Mouse (Mus musculus): ENCODE measurements around the gene Pcna. TPM values are rescaled to one million over a fixed set of nuclear protein-coding genes. Genes with fewer than 3 reads are reported as not detected.

The Pcna gene
- polyA plus RNA-seq, 1 experiment from 2014 or later = 113 TPM

GRCm38 (mm10) chr2:132270331-132270951 is 17.3 kb upstream of the Pcna start:
- no peaks in the 10 kb centered on the region for H3K27me3 ChIP-seq
- H3K9me3 ChIP-seq = no peaks in the 10 kb centered on the region
- no peak overlapping the region for H3K27ac ChIP-seq (replicated peaks)
- no peak overlapping the region for H3K9ac ChIP-seq
- 91% methylated on average over 2 of the region's 2 CpGs for WGBS
- no peak for ATAC-seq (ENCODE audit: low FRiP score, low read depth)
- H3K4me3 ChIP-seq = no peak overlapping the region
- H3K4me1 ChIP-seq (replicated peaks) = no peaks in the 10 kb centered on the region
- H3K4me2 ChIP-seq = no peak overlapping the region
- H3K36me3 ChIP-seq = no peaks in the 10 kb centered on the region

GRCm38 (mm10) chr2:132269217-132269616 is 16.1 kb upstream of the Pcna start:
- no peak for ATAC-seq (ENCODE audit: low FRiP score, low read depth)
- Histone ChIP-seq H3K9me3 (no peaks in the 10 kb centered on the region), H3K4me3 (no peak overlapping the region), H3K27ac (replicated peaks) (no peak overlapping the region), H3K4me2 (no peak overlapping the region), H3K9ac (no peak overlapping the region), H3K4me1 (replicated peaks) (peaks cover 11% of the 10 kb centered on the region), H3K36me3 (no peaks in the 10 kb centered on the region), H3K27me3 (no peaks in the 10 kb centered on the region)
- 95% methylated on average over 3 of the region's 3 CpGs for WGBS

GRCm38 (mm10) chr2:132266086-132266485 is 13.0 kb upstream of the Pcna start:
- H3K27me3 ChIP-seq = no peaks in the 10 kb centered on the region
- 97% methylated on average over 3 of the region's 3 CpGs for WGBS
- H3K9ac ChIP-seq = no peak overlapping the region
- no peak overlapping the region for H3K27ac ChIP-seq (replicated peaks)
- H3K4me2 ChIP-seq = no peak overlapping the region
- no peak for ATAC-seq (ENCODE audit: low FRiP score, low read depth)
- H3K9me3 ChIP-seq = no peaks in the 10 kb centered on the region
- H3K4me3 ChIP-seq = no peak overlapping the region
- no peaks in the 10 kb centered on the region for H3K36me3 ChIP-seq
- H3K4me1 ChIP-seq (replicated peaks) = peaks cover 13% of the 10 kb centered on the region

- H3K4me2 ChIP-seq = peak overlapping the region; percentile 63
- no peaks in the 10 kb centered on the region for H3K36me3 ChIP-seq
- H3K4me3 ChIP-seq = no peak overlapping the region
- H3K9ac ChIP-seq = no peak overlapping the region
- H3K27ac ChIP-seq (replicated peaks) = no peak overlapping the region
- H3K27me3 ChIP-seq = no peaks in the 10 kb centered on the region
- no peaks in the 10 kb centered on the region for H3K9me3 ChIP-seq
- peaks cover 13% of the 10 kb centered on the region for H3K4me1 ChIP-seq (replicated peaks)
- no peak for ATAC-seq (ENCODE audit: low FRiP score, low read depth)
- 87% methylated on average over 9 of the region's 9 CpGs for WGBS
Measured at GRCm38 (mm10) chr2:132265196-132265595, 12.1 kb upstream of the Pcna start.

GRCm38 (mm10) chr2:132264266-132264710 is 11.2 kb upstream of the Pcna start:
- H3K27me3 ChIP-seq = no peaks in the 10 kb centered on the region
- peaks cover 13% of the 10 kb centered on the region for H3K4me1 ChIP-seq (replicated peaks)
- H3K9me3 ChIP-seq = no peaks in the 10 kb centered on the region
- H3K36me3 ChIP-seq = no peaks in the 10 kb centered on the region
- H3K27ac ChIP-seq (replicated peaks) = peak overlapping the region; percentile 88
- H3K4me3 ChIP-seq = peak overlapping the region; percentile 90
- peak overlapping the region; percentile 63 for H3K4me2 ChIP-seq
- H3K9ac ChIP-seq = peak overlapping the region; percentile 91
- WGBS = 14% methylated on average over 6 of the region's 6 CpGs
- no peak for ATAC-seq (ENCODE audit: low FRiP score, low read depth)

GRCm38 (mm10) chr2:132263421-132264265 is 10.5 kb upstream of the Pcna start:
- under 1% methylated on average over 46 of the region's 47 CpGs for WGBS

GRCm38 (mm10) chr2:132262879-132263398 is 9.8 kb upstream of the Pcna start, which contains the start of gene Cds2:
Gene Cds2 (plus strand): TSS chr2:132263148.
- Histone ChIP-seq H3K4me2 (peak within 1 kb of the TSS; percentile 63), H3K27ac (replicated peaks) (peak within 1 kb of the TSS; percentile 88), H3K9ac (peak within 1 kb of the TSS; percentile 91), H3K36me3 (no peaks in the 10 kb centered on the region), H3K27me3 (no peaks in the 10 kb centered on the region), H3K9me3 (no peaks in the 10 kb centered on the region), H3K4me1 (replicated peaks) (peaks cover 13% of the 10 kb centered on the region), H3K4me3 (peak within 1 kb of the TSS; percentile 90)
- WGBS = under 1% methylated on average over 34 of the region's 49 CpGs
- peak; percentile 99 for ATAC-seq (ENCODE audit: low FRiP score, low read depth)

More at GRCm38 (mm10) chr2:132263421-132264265, 10.5 kb upstream of the Pcna start:
- peak; percentile 39; the same call in 1 of the 2 replicates for ATAC-seq (ENCODE audit: low FRiP score, low read depth)
- Histone ChIP-seq H3K4me2 (peak overlapping the region; percentile 63), H3K27ac (replicated peaks) (peak overlapping the region; percentile 88), H3K9ac (peak overlapping the region; percentile 91), H3K9me3 (no peaks in the 10 kb centered on the region), H3K4me1 (replicated peaks) (peaks cover 13% of the 10 kb centered on the region), H3K4me3 (peak overlapping the region; percentile 90), H3K36me3 (no peaks in the 10 kb centered on the region), H3K27me3 (no peaks in the 10 kb centered on the region)

- Histone ChIP-seq H3K4me3 (no peak overlapping the region), H3K36me3 (no peaks in the 10 kb centered on the region), H3K27me3 (no peaks in the 10 kb centered on the region), H3K4me1 (replicated peaks) (peaks cover 13% of the 10 kb centered on the region), H3K9ac (no peak overlapping the region), H3K4me2 (peak overlapping the region; percentile 63), H3K27ac (replicated peaks) (no peak overlapping the region), H3K9me3 (no peaks in the 10 kb centered on the region)
- 78% methylated on average over 6 of the region's 6 CpGs for WGBS
- no peak for ATAC-seq (ENCODE audit: low FRiP score, low read depth)
Measured at GRCm38 (mm10) chr2:132262175-132262574, 9.1 kb upstream of the Pcna start.

GRCm38 (mm10) chr2:132260601-132261000 is 7.5 kb upstream of the Pcna start:
- H3K27me3 ChIP-seq = no peaks in the 10 kb centered on the region
- H3K4me3 ChIP-seq = no peak overlapping the region
- H3K9me3 ChIP-seq = no peaks in the 10 kb centered on the region
- no peak for ATAC-seq (ENCODE audit: low FRiP score, low read depth)
- 95% methylated on average over 3 of the region's 3 CpGs for WGBS
- peaks cover 13% of the 10 kb centered on the region for H3K4me1 ChIP-seq (replicated peaks)
- no peak overlapping the region for H3K4me2 ChIP-seq
- no peak overlapping the region for H3K9ac ChIP-seq
- H3K36me3 ChIP-seq = no peaks in the 10 kb centered on the region
- H3K27ac ChIP-seq (replicated peaks) = no peak overlapping the region

GRCm38 (mm10) chr2:132257350-132258068 is 4.4 kb upstream of the Pcna start:
- no peak overlapping the region for H3K27ac ChIP-seq (replicated peaks)
- no peak overlapping the region for H3K4me3 ChIP-seq
- 96% methylated on average over 6 of the region's 6 CpGs for WGBS
- H3K36me3 ChIP-seq = no peaks in the 10 kb centered on the region
- peaks cover 3% of the 10 kb centered on the region for H3K4me1 ChIP-seq (replicated peaks)
- H3K9me3 ChIP-seq = no peaks in the 10 kb centered on the region
- no peak overlapping the region for H3K9ac ChIP-seq
- no peak overlapping the region for H3K4me2 ChIP-seq
- H3K27me3 ChIP-seq = no peaks in the 10 kb centered on the region
- no peak for ATAC-seq (ENCODE audit: low FRiP score, low read depth)

GRCm38 (mm10) chr2:132253603-132254002 is 489 bp upstream of the Pcna start:
- peak overlapping the region; percentile 55 for H3K4me3 ChIP-seq
- peaks cover 14% of the 10 kb centered on the region for H3K4me1 ChIP-seq (replicated peaks)
- H3K27me3 ChIP-seq = no peaks in the 10 kb centered on the region
- WGBS = 1% methylated on average over 7 of the region's 7 CpGs
- no peaks in the 10 kb centered on the region for H3K9me3 ChIP-seq
- H3K27ac ChIP-seq (replicated peaks) = peak overlapping the region; percentile 47; the same call in 1 of the 2 replicates
- H3K4me2 ChIP-seq = peak overlapping the region; percentile 83
- H3K36me3 ChIP-seq = peaks cover 10% of the 10 kb centered on the region; the same call in 1 of the 2 replicates
- no peak overlapping the region for H3K9ac ChIP-seq
- no peak for ATAC-seq (ENCODE audit: low FRiP score, low read depth)

Measured in hindbrain, embryonic 15.5 days (tissue).